Mouse (Mus musculus): ENCODE results near the gene Kcnq1. TPM values are rescaled to one million over a fixed set of nuclear protein-coding genes. Genes with fewer than 3 reads are reported as not detected.

The Kcnq1 gene
- polyA plus RNA-seq, 1 experiment from 2014 or later, result 2.1 TPM

DNA sequence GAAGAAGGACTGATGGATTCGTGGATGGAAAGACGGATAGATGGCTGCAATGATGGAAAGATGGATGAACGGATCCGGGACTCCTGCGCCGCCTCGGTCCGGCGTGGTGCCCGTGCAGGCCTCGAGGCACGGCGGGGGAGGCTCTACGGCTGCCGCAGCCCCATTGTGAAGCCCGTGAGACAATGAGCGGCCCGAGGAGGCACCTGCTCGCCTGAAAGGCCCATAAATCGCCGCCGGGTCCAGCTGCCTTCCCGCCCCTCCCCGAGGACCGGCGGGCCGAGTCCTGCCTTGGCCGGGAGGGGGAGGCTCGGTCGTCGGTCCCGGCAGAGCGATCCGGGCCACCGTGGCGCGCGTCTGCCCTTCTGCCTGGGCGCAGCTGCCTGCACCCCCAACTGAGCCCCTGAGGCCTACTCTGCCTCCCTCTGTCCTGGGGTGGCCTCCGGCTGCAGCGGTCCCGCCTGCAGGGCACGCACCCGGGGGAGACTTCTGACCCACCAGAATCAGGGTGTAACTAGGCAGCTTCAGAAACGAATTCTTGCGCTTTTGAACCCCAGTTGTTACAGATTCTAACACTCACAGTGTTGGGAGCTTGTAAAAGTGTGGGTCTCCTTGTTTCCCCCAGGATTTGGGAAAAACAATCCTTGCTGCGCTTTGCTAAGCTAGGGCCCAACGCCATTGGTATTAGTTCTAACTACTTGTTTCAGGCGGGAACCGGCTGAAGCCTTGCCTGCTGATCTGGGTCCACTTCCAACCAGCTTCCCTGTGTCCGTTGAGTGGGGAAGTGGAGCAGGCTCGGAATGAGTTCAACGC, 339.7 kb downstream of the Kcnq1 start:
- Histone ChIP-seq H3K4me1 (ENCODE audit: control insufficient read depth, insufficient read depth, low read length) (peaks cover 8% of the 10 kb centered on the region; the same call in 1 of the 2 replicates), H3K9me3 (replicated peaks; ENCODE audit: control insufficient read depth, low read length) (no peaks in the 10 kb centered on the region), H3K4me2 (ENCODE audit: low read length) (peak overlapping the region; percentile 56), H3K36me3 (ENCODE audit: control insufficient read depth, insufficient read depth, low read length) (no peaks in the 10 kb centered on the region), H3K4me3 (ENCODE audit: low read depth, low read length) (peak overlapping the region; percentile 28), H3K27ac (ENCODE audit: low read depth, low read length) (peak overlapping the region; percentile 76), H3K27me3 (replicated peaks; ENCODE audit: control insufficient read depth, insufficient read depth, low read length) (peaks cover 22% of the 10 kb centered on the region), H3K9ac (ENCODE audit: low read length) (peak overlapping the region; percentile 62)
- ATAC-seq (peak; percentile 54), DNase-seq (ENCODE audit: low spot score) (no peak)
- 4% methylated on average over 48 of the region's 53 CpGs for WGBS

DNA sequence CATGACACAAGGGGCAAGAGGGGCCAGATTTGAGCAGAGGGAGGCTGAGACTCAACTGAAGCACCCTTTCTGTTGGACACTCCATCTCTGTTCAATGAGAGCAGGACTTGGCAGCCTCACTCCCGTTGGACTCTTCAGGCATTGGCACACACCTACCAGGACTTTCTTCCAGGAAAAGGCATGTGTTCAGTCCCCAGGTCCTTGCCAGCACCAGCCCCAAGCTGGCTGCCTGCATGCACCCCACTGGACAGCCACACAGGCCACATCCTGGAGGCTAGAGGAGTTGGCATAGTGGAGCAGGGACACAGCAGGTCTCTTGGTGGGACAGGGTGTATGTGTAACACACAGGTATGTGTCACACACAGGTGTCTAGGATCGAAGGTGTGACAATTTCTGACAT, 341.0 kb downstream of the Kcnq1 start:
- WGBS, result 62% methylated on average over 2 of the region's 2 CpGs
- H3K27me3 ChIP-seq (replicated peaks; ENCODE audit: control insufficient read depth, insufficient read depth, low read length), result peaks cover 22% of the 10 kb centered on the region
- H3K9me3 ChIP-seq (replicated peaks; ENCODE audit: control insufficient read depth, low read length), result no peaks in the 10 kb centered on the region
- DNase-seq (ENCODE audit: low spot score), result no peak
- H3K4me1 ChIP-seq (ENCODE audit: control insufficient read depth, insufficient read depth, low read length), result peaks cover 8% of the 10 kb centered on the region; the same call in 1 of the 2 replicates
- H3K4me3 ChIP-seq (ENCODE audit: low read depth, low read length), result no peak overlapping the region
- no peak for ATAC-seq
- no peak overlapping the region for H3K4me2 ChIP-seq (ENCODE audit: low read length)
- no peaks in the 10 kb centered on the region for H3K36me3 ChIP-seq (ENCODE audit: control insufficient read depth, insufficient read depth, low read length)
- no peak overlapping the region for H3K9ac ChIP-seq (ENCODE audit: low read length)
- no peak overlapping the region for H3K27ac ChIP-seq (ENCODE audit: low read depth, low read length)

DNA sequence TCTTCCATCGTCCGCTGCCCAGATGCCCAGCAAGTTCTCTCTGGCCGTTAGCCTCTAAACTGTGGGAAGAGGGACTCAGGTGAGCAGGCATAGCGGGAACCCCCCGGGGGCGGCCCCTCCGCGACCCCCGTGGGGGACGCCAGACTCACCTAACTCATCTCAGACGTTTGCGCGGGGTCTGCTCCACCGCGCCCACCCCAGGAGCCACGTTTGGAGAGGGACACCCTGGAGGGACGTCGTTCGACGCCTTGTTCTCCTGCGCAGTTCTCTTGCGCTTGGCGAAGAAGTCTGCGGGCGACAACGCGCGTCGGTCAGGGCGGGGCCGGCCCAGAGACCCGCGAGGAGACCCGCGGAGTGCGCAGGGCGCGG, 352.8 kb downstream of the Kcnq1 start:
- no peaks in the 10 kb centered on the region for H3K4me1 ChIP-seq (ENCODE audit: control insufficient read depth, insufficient read depth, low read length)
- H3K4me2 ChIP-seq (ENCODE audit: low read length), result peak overlapping the region; percentile 54
- H3K9me3 ChIP-seq (replicated peaks; ENCODE audit: control insufficient read depth, low read length), result peaks cover 6% of the 10 kb centered on the region; the same call in 1 of the 2 replicates
- H3K36me3 ChIP-seq (ENCODE audit: control insufficient read depth, insufficient read depth, low read length), result no peaks in the 10 kb centered on the region
- H3K4me3 ChIP-seq (ENCODE audit: low read depth, low read length), result peak overlapping the region; percentile 46
- ATAC-seq (no peak), DNase-seq (ENCODE audit: low spot score) (no peak)
- H3K9ac ChIP-seq (ENCODE audit: low read length), result peak overlapping the region; percentile 65
- WGBS, result 29% methylated on average over 38 of the region's 38 CpGs
- H3K27ac ChIP-seq (ENCODE audit: low read depth, low read length), result 0 out of 2 replicates have a peak overlapping the region, but pooled peaks have one; percentile 40
- peaks cover 12% of the 10 kb centered on the region; the same call in 1 of the 2 replicates for H3K27me3 ChIP-seq (replicated peaks; ENCODE audit: control insufficient read depth, insufficient read depth, low read length)

DNA sequence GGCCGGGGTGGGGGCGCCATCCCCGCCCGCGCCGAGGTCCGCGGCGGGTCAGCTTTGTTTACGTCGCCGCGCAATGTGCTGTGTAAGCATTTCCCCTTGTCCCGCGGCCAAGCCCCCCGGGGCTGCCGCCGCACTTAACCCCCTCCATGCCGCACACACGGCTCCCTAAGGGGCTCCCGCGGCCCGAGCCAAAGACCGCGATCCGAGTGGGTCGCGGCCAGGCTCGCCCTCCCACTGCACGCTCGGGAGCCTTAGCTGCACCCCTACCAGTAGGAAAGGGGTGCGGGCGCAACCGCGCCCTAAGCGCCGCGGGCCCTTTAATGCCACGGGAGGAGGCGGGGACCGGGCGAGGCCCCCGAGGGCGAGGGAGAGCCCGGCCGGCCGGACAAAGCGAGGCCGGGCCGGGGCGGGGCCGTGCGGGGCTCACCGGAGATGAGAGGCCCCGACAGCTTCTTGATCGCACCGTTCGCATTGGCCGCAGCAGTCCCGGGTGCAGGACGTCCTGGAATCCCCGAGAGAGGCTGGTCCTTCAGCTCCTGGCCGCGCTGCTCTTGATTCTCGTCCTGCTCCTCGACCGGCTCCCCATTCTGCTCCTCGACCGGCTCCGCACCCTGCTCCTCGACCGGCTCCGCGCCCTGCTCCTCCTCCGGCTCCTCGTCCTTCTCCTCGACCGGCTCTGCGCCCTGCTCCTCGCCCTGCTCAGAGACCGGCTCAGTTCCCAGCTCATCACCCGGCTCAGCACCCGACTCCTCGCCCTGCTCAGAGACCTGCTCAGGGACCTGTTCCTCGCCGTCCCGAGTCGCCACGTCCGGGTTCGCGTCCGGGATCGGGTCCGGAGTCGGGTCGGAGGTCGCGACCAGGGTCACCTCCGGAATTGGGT, 353.4 kb downstream of the Kcnq1 start:
- DNase-seq (ENCODE audit: low spot score) (no peak), ATAC-seq (no peak)
- H3K4me1 ChIP-seq (ENCODE audit: control insufficient read depth, insufficient read depth, low read length), result no peaks in the 10 kb centered on the region
- H3K4me3 ChIP-seq (ENCODE audit: low read depth, low read length), result peak overlapping the region; percentile 46
- peaks cover 6% of the 10 kb centered on the region; the same call in 1 of the 2 replicates for H3K9me3 ChIP-seq (replicated peaks; ENCODE audit: control insufficient read depth, low read length)
- H3K36me3 ChIP-seq (ENCODE audit: control insufficient read depth, insufficient read depth, low read length), result no peaks in the 10 kb centered on the region
- H3K27ac ChIP-seq (ENCODE audit: low read depth, low read length), result peak overlapping the region; percentile 40
- H3K9ac ChIP-seq (ENCODE audit: low read length), result peak overlapping the region; percentile 65
- 43% methylated on average over 90 of the region's 100 CpGs for WGBS
- H3K4me2 ChIP-seq (ENCODE audit: low read length), result peak overlapping the region; percentile 54
- peaks cover 12% of the 10 kb centered on the region; the same call in 1 of the 2 replicates for H3K27me3 ChIP-seq (replicated peaks; ENCODE audit: control insufficient read depth, insufficient read depth, low read length)

DNA sequence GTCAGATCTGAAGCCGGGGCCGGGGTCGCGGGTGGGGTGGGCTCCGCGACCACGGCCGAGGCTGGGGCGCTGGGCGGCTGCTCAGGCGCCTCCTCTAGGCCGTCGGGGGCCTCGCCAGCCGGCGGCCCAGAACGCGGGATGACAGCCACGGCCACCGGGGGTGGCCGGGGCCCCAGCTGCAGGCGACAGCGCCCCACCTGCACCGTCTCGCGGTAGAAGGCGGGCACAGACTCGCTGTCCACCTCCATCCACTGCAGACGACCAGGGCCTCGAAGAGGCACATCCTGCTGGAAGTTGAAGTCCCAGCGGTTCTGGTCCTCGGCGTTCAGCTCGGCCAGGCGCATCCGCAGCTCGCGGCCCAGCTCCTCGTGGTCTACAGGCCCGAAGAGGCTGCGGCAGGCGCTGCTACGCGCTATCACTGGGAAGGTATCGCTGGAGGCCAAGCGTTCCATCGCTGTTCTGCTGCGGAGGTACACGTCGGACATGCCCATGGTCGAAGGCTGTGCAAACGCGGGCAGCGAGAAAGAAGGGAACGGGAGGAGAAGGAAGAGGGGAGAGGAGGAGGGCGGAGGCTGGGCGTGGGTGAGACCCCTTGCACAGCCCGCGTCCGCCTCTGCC, 354.2 kb downstream of the Kcnq1 start:
- peak overlapping the region; percentile 65 for H3K9ac ChIP-seq (ENCODE audit: low read length)
- H3K36me3 ChIP-seq (ENCODE audit: control insufficient read depth, insufficient read depth, low read length), result no peaks in the 10 kb centered on the region
- H3K27me3 ChIP-seq (replicated peaks; ENCODE audit: control insufficient read depth, insufficient read depth, low read length), result peaks cover 13% of the 10 kb centered on the region; the same call in 1 of the 2 replicates
- ATAC-seq, result no peak
- peaks cover 6% of the 10 kb centered on the region; the same call in 1 of the 2 replicates for H3K9me3 ChIP-seq (replicated peaks; ENCODE audit: control insufficient read depth, low read length)
- peak overlapping the region; percentile 46 for H3K4me3 ChIP-seq (ENCODE audit: low read depth, low read length)
- no peak for DNase-seq (ENCODE audit: low spot score)
- H3K27ac ChIP-seq (ENCODE audit: low read depth, low read length), result peak overlapping the region; percentile 40; the same call in 1 of the 2 replicates
- H3K4me2 ChIP-seq (ENCODE audit: low read length), result peak overlapping the region; percentile 54
- WGBS, result 37% methylated on average over 58 of the region's 60 CpGs
- 0 out of 2 replicates have a peak, but pooled peaks cover 3% of the 10 kb centered on the region for H3K4me1 ChIP-seq (ENCODE audit: control insufficient read depth, insufficient read depth, low read length)

DNA sequence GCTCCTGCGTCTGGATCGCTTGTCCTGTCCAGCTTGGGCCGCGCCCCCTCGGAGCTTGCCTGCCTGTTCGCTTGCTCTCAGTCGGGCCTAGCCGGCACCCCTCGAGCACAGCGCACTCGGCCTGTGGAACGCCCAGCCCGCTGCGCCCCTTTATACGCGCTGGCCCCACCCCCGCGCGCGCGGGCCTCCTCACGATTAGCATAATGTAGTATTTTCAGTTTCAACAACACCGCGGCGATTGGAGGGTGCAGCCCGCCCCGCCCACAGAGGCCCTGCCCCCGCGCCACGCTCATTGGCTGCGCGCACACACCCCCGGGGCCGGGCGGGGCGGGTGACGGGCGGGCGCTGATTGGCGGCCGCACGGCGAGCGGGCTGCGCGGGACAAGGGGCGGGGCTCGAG, 354.7 kb downstream of the Kcnq1 start, which contains the start of gene Cdkn1c:
Cdkn1c (minus strand) TSS at position 177 of the 400 bp plus-strand sequence.
- H3K4me2 ChIP-seq (ENCODE audit: low read length), result peak within 1 kb of the TSS; percentile 54
- H3K36me3 ChIP-seq (ENCODE audit: control insufficient read depth, insufficient read depth, low read length), result no peaks in the 10 kb centered on the region
- peaks cover 6% of the 10 kb centered on the region; the same call in 1 of the 2 replicates for H3K9me3 ChIP-seq (replicated peaks; ENCODE audit: control insufficient read depth, low read length)
- peak within 1 kb of the TSS; percentile 52 for H3K27ac ChIP-seq (ENCODE audit: low read depth, low read length)
- peaks cover 18% of the 10 kb centered on the region; the same call in 1 of the 2 replicates for H3K27me3 ChIP-seq (replicated peaks; ENCODE audit: control insufficient read depth, insufficient read depth, low read length)
- 40% methylated on average over 30 of the region's 48 CpGs for WGBS
- 0 out of 2 replicates have a peak, but pooled peaks cover 3% of the 10 kb centered on the region for H3K4me1 ChIP-seq (ENCODE audit: control insufficient read depth, insufficient read depth, low read length)
- peak within 1 kb of the TSS; percentile 65 for H3K9ac ChIP-seq (ENCODE audit: low read length)
- peak; percentile 93 for DNase-seq (ENCODE audit: low spot score)
- ATAC-seq, result peak; percentile 89
- peak within 1 kb of the TSS; percentile 46 for H3K4me3 ChIP-seq (ENCODE audit: low read depth, low read length)

DNA sequence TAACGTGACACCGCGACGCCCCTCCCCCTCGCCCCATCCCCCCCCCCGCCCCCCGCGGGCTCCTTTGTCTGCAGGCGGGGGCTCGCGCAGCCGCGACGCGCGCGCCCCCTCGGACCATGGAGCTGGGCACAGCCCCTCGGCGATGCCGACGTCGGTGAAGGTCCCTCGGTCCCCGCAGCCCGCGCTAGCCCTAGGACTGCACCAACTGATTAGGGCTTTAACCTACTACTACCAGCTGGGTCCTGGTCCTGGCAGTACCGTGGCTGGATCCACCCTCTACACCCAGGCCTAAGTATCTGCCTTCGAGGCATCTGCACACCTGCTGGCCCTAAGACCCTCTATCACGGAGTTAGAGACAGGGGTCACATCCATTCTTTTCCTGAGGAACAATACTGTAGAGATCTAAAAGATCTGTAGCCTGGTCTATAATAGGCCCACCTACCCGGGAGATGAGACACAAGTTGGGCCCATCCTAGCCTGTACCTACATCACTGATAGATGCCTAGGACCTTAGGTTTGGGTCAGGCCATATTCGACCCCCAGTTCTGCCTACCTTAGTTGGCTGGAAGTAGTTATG, 355.2 kb downstream of the Kcnq1 start:
- Histone ChIP-seq H3K4me2 (ENCODE audit: low read length) (peak overlapping the region; percentile 54), H3K9ac (ENCODE audit: low read length) (0 out of 2 replicates have a peak overlapping the region, but pooled peaks have one; percentile 13), H3K27me3 (replicated peaks; ENCODE audit: control insufficient read depth, insufficient read depth, low read length) (peaks cover 18% of the 10 kb centered on the region; the same call in 1 of the 2 replicates), H3K9me3 (replicated peaks; ENCODE audit: control insufficient read depth, low read length) (peaks cover 6% of the 10 kb centered on the region; the same call in 1 of the 2 replicates), H3K27ac (ENCODE audit: low read depth, low read length) (0 out of 2 replicates have a peak overlapping the region, but pooled peaks have one; percentile 52), H3K4me3 (ENCODE audit: low read depth, low read length) (peak overlapping the region; percentile 15), H3K4me1 (ENCODE audit: control insufficient read depth, insufficient read depth, low read length) (0 out of 2 replicates have a peak, but pooled peaks cover 3% of the 10 kb centered on the region), H3K36me3 (ENCODE audit: control insufficient read depth, insufficient read depth, low read length) (no peaks in the 10 kb centered on the region)
- WGBS, result 34% methylated on average over 19 of the region's 32 CpGs
- ATAC-seq, result peak; percentile 59
- DNase-seq (ENCODE audit: low spot score), result no peak

DNA sequence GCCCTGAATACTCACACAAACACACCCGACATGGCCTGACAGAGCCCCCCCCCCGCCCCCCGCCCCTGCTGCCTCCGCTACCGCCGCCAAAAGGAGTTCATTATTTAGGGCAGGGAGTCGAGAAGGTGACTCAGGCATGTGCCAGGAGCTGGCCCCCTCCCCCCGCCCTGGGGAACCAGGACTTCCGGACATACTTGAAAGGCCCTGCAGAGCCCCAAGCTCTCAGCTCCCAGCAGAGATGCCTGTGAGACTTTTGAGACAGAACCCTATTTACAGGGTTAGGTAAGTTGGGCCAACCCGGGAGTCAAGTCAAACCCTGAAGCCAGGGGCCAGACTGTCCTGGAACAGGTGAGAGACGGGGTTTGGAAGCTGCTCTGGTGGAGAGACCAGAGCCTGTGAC, 355.8 kb downstream of the Kcnq1 start:
- 41% methylated on average over 11 of the region's 11 CpGs for WGBS
- Histone ChIP-seq H3K4me1 (ENCODE audit: control insufficient read depth, insufficient read depth, low read length) (peaks cover 3% of the 10 kb centered on the region; the same call in 1 of the 2 replicates), H3K36me3 (ENCODE audit: control insufficient read depth, insufficient read depth, low read length) (no peaks in the 10 kb centered on the region), H3K27me3 (replicated peaks; ENCODE audit: control insufficient read depth, insufficient read depth, low read length) (peaks cover 13% of the 10 kb centered on the region; the same call in 1 of the 2 replicates), H3K9ac (ENCODE audit: low read length) (no peak overlapping the region), H3K4me3 (ENCODE audit: low read depth, low read length) (no peak overlapping the region), H3K27ac (ENCODE audit: low read depth, low read length) (no peak overlapping the region), H3K9me3 (replicated peaks; ENCODE audit: control insufficient read depth, low read length) (peaks cover 6% of the 10 kb centered on the region; the same call in 1 of the 2 replicates), H3K4me2 (ENCODE audit: low read length) (no peak overlapping the region)
- DNase-seq (ENCODE audit: low spot score) (no peak), ATAC-seq (no peak)

Measured in forebrain, embryonic 14.5 days (tissue).